Mouse (Mus musculus): Measurements from ENCODE around the gene Mapk6. TPM values are rescaled to one million over a fixed set of nuclear protein-coding genes. Genes with fewer than 3 reads are reported as not detected.

Gene Mapk6
- polyA plus RNA-seq, 1 experiment from 2014 or later, result 48.8 TPM

DNA sequence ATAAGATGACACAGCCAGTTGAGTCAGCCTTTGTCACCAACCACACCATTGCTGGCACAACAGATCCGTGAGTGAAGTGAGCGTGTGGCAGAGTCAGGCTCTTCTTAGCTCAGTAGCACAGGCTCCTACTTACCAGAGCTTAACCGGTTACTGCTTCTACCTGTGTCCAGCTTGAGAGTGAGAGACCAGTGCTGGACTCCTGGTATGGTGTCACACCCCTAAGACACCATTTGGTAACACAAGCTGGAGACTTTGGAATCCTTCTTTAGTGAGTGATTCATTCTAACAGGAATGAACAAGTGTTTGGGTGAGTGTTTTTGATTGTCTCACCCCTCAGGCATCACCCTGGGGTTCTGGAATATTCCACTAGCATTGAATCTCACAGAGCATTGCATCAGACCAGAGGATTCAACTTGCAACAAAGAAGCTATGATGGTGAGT is 12.5 kb upstream of the Mapk6 start:
- Histone ChIP-seq H3K4me1 (no peaks in the 10 kb centered on the region), H3K9me3 (no peaks in the 10 kb centered on the region)

DNA sequence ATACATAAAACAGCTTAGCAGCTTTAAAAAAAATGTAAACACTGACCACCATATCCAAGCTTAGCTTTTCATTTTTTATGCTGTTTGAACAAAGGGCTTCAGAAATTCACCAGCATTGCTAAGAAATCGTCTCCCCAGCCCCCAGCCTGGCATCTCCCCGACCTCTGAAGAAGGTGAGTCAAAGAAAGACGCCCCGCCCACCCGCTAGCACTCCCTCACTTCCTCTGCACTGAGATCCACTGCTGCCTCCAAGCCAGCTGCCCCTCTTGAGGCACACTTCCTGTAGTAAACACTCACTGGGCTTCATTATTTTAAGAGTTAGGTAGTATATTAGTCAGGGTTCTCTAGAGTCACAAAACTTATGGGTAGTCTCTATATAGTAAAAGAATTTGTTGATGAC is 4.4 kb upstream of the Mapk6 start:
- 21% methylated on average over 5 of the region's 5 CpGs for WGBS
- no peaks in the 10 kb centered on the region for H3K27me3 ChIP-seq (replicated peaks)
- H3K4me3 ChIP-seq (replicated peaks), result no peak overlapping the region
- no peak overlapping the region for H3K4me2 ChIP-seq
- H3K4me1 ChIP-seq, result peaks cover 10% of the 10 kb centered on the region; the same call in 1 of the 2 replicates
- ATAC-seq (ENCODE audit: insufficient read depth, low FRiP score, low read depth), result no peak
- H3K9ac ChIP-seq, result no peak overlapping the region
- no peaks in the 10 kb centered on the region for H3K36me3 ChIP-seq
- H3K27ac ChIP-seq, result no peak overlapping the region
- H3K9me3 ChIP-seq, result no peaks in the 10 kb centered on the region

More for the DNA sequence above, 12.5 kb upstream of the Mapk6 start:
- no peaks in the 10 kb centered on the region for H3K27me3 ChIP-seq (replicated peaks)
- no peak for ATAC-seq (ENCODE audit: insufficient read depth, low FRiP score, low read depth)
- no peaks in the 10 kb centered on the region for H3K36me3 ChIP-seq
- H3K4me3 ChIP-seq (replicated peaks), result no peak overlapping the region
- H3K4me2 ChIP-seq, result no peak overlapping the region
- 86% methylated on average over 3 of the region's 3 CpGs for WGBS
- no peak overlapping the region for H3K27ac ChIP-seq
- H3K9ac ChIP-seq, result no peak overlapping the region

DNA sequence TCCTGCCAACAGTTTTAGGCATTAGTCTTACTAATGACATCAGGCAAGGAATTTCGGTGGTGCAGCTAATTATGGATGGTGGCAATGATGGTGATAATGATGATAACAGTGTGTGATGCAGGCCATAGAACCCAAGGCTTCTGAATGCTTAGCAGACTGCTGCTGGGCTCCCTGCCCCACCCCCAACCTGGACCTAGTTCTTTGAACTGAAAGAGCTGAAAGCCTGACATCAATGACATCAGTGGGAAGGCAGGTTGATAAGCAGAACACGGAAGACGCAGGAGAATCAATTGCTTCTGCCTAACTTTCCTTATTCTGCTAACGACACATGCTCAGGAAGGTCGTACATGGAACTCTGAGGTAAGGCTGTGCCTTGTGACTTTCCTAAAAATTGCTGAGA is 3.4 kb upstream of the Mapk6 start:
- H3K9me3 ChIP-seq, result no peaks in the 10 kb centered on the region
- H3K4me1 ChIP-seq, result peaks cover 10% of the 10 kb centered on the region; the same call in 1 of the 2 replicates
- 67% methylated on average over 5 of the region's 5 CpGs for WGBS
- no peaks in the 10 kb centered on the region for H3K36me3 ChIP-seq
- H3K9ac ChIP-seq, result no peak overlapping the region
- H3K4me3 ChIP-seq (replicated peaks), result no peak overlapping the region
- H3K4me2 ChIP-seq, result no peak overlapping the region
- no peaks in the 10 kb centered on the region for H3K27me3 ChIP-seq (replicated peaks)
- no peak overlapping the region for H3K27ac ChIP-seq
- ATAC-seq (ENCODE audit: insufficient read depth, low FRiP score, low read depth), result no peak

DNA sequence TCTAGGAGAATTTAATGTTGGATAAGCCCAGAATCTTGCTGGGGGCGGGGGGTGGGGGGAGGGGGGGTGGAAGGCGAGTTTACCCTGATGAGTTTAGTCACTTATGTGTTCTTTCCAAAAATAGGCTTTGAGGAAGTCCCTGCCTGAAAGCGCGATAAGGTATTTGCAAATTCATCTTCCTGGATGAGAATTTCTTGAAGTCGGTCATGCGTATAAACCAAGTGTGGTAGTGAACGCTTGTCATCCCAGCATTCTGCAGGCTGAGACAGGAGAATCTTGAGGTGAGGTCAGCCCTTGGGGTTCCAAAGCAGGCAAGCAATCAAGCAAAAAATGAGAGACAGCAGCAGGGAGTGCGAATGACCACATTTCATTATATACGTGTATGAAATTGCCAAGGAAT is 1.8 kb upstream of the Mapk6 start:
- Histone ChIP-seq H3K4me3 (replicated peaks) (no peak overlapping the region), H3K4me1 (peaks cover 13% of the 10 kb centered on the region), H3K9me3 (no peaks in the 10 kb centered on the region), H3K4me2 (no peak overlapping the region), H3K27ac (no peak overlapping the region), H3K27me3 (replicated peaks) (no peaks in the 10 kb centered on the region), H3K36me3 (no peaks in the 10 kb centered on the region), H3K9ac (no peak overlapping the region)
- WGBS, result 76% methylated on average over 9 of the region's 9 CpGs
- ATAC-seq (ENCODE audit: insufficient read depth, low FRiP score, low read depth), result no peak

GRCm38 (mm10) chr9:75410868-75411487 is 1.2 kb upstream of the Mapk6 start:
- H3K4me1 ChIP-seq, result peaks cover 13% of the 10 kb centered on the region
- H3K4me2 ChIP-seq, result 0 out of 2 replicates have a peak overlapping the region, but pooled peaks have one; percentile 84
- 75% methylated on average over 6 of the region's 6 CpGs for WGBS
- H3K27me3 ChIP-seq (replicated peaks), result no peaks in the 10 kb centered on the region
- 0 out of 2 replicates have a peak overlapping the region, but pooled peaks have one; percentile 64 for H3K4me3 ChIP-seq (replicated peaks)
- H3K9me3 ChIP-seq, result no peaks in the 10 kb centered on the region
- no peak for ATAC-seq (ENCODE audit: insufficient read depth, low FRiP score, low read depth)
- H3K9ac ChIP-seq, result no peak overlapping the region
- H3K36me3 ChIP-seq, result no peaks in the 10 kb centered on the region
- H3K27ac ChIP-seq, result peak overlapping the region; percentile 96; the same call in 1 of the 2 replicates

DNA sequence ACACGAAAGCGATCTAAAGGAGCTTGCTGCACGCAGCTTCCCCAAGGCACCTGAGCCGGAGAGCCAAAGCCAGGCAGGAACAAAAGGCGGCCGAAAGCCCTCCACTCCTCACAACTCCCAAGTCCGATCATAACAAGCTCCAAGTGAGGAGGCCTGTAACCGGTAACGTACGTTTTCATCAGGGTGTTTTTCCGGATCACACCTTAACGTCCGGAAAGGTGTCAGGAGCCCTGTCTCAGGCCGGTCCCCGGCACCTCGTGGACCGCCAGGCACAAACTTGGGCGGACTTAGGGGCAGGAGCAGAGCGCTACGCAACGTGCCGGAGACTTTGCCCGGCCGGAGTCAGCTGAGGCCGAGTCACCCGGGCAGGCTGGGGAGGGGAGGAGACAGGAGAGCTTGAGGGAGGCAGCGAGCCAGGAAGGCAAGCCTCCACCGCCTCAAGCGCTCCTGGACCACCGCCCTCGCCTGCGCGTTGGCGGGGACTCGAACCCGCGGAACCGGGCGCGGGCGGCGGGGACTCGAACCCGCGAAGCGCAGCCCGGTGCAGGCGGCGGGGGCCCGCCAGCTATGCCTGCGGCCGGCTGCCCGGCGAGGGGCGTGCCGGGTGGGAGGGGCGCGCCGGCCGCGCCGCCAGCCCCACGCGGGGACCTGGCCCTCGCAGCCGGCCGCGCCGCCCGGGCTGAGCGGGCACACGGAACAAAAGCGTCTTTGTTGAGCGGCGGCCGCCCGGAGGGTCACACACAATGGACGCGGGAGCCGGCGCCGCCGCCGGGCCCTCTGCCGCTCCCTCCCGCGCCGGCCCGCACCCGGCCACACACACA is 564 bp downstream of the Mapk6 start:
- Histone ChIP-seq H3K4me1 (peaks cover 11% of the 10 kb centered on the region), H3K9me3 (no peaks in the 10 kb centered on the region), H3K27me3 (replicated peaks) (no peaks in the 10 kb centered on the region), H3K9ac (peak overlapping the region; percentile 67), H3K27ac (peak overlapping the region; percentile 96), H3K4me2 (peak overlapping the region; percentile 84), H3K4me3 (replicated peaks) (peak overlapping the region; percentile 64), H3K36me3 (no peaks in the 10 kb centered on the region)
- WGBS, result under 1% methylated on average over 82 of the region's 90 CpGs
- ATAC-seq (ENCODE audit: insufficient read depth, low FRiP score, low read depth), result peak; percentile 81

GRCm38 (mm10) chr9:75408204-75408826 is 1.5 kb downstream of the Mapk6 start:
- Histone ChIP-seq H3K27ac (peak overlapping the region; percentile 96; the same call in 1 of the 2 replicates), H3K9me3 (no peaks in the 10 kb centered on the region), H3K27me3 (replicated peaks) (no peaks in the 10 kb centered on the region), H3K4me2 (peak overlapping the region; percentile 84), H3K4me3 (replicated peaks) (peak overlapping the region; percentile 64), H3K36me3 (no peaks in the 10 kb centered on the region), H3K9ac (peak overlapping the region; percentile 67; the same call in 1 of the 2 replicates), H3K4me1 (peaks cover 9% of the 10 kb centered on the region)
- no peak for ATAC-seq (ENCODE audit: insufficient read depth, low FRiP score, low read depth)
- 6% methylated on average over 11 of the region's 11 CpGs for WGBS

GRCm38 (mm10) chr9:75407803-75408202 is 2.0 kb downstream of the Mapk6 start:
- Histone ChIP-seq H3K36me3 (no peaks in the 10 kb centered on the region), H3K27me3 (replicated peaks) (no peaks in the 10 kb centered on the region), H3K4me1 (peaks cover 9% of the 10 kb centered on the region), H3K4me3 (replicated peaks) (peak overlapping the region; percentile 23), H3K9me3 (no peaks in the 10 kb centered on the region), H3K27ac (peak overlapping the region; percentile 36; the same call in 1 of the 2 replicates), H3K9ac (no peak overlapping the region), H3K4me2 (peak overlapping the region; percentile 84)
- 9% methylated on average over 10 of the region's 10 CpGs for WGBS
- no peak for ATAC-seq (ENCODE audit: insufficient read depth, low FRiP score, low read depth)

GRCm38 (mm10) chr9:75406121-75406520 is 3.7 kb downstream of the Mapk6 start:
- ATAC-seq (ENCODE audit: insufficient read depth, low FRiP score, low read depth), result no peak
- no peak overlapping the region for H3K4me2 ChIP-seq
- H3K9me3 ChIP-seq, result no peaks in the 10 kb centered on the region

DNA sequence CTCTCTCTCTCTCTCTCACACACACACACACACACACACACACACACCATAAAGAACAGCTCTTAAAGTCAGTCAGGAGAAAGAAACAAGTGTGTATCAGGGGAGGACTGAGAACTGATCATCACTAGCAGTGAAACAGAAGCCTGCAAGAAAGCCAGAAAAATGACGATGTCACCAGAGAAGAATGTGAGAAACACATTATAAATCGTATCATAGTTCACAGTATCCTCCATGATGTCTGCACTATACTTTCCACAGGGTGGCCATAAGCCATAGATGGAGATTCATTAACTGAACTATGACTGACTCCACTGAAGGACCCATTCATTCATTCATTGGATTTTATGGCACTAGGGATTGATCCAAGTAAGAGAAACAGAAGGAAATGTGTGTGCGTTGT is 6.3 kb downstream of the Mapk6 start:
- Histone ChIP-seq H3K9ac (no peak overlapping the region), H3K9me3 (no peaks in the 10 kb centered on the region), H3K4me3 (replicated peaks) (no peak overlapping the region), H3K27me3 (replicated peaks) (no peaks in the 10 kb centered on the region), H3K4me1 (peaks cover 20% of the 10 kb centered on the region), H3K36me3 (no peaks in the 10 kb centered on the region), H3K4me2 (no peak overlapping the region), H3K27ac (no peak overlapping the region)
- ATAC-seq (ENCODE audit: insufficient read depth, low FRiP score, low read depth), result no peak
- WGBS, result 58% methylated on average over 3 of the region's 3 CpGs

More at GRCm38 (mm10) chr9:75406121-75406520, 3.7 kb downstream of the Mapk6 start:
- H3K36me3 ChIP-seq, result no peaks in the 10 kb centered on the region
- H3K27me3 ChIP-seq (replicated peaks), result no peaks in the 10 kb centered on the region
- WGBS, result 83% methylated on average over 2 of the region's 2 CpGs
- H3K27ac ChIP-seq, result no peak overlapping the region
- H3K4me3 ChIP-seq (replicated peaks), result no peak overlapping the region
- peaks cover 20% of the 10 kb centered on the region for H3K4me1 ChIP-seq
- no peak overlapping the region for H3K9ac ChIP-seq

DNA sequence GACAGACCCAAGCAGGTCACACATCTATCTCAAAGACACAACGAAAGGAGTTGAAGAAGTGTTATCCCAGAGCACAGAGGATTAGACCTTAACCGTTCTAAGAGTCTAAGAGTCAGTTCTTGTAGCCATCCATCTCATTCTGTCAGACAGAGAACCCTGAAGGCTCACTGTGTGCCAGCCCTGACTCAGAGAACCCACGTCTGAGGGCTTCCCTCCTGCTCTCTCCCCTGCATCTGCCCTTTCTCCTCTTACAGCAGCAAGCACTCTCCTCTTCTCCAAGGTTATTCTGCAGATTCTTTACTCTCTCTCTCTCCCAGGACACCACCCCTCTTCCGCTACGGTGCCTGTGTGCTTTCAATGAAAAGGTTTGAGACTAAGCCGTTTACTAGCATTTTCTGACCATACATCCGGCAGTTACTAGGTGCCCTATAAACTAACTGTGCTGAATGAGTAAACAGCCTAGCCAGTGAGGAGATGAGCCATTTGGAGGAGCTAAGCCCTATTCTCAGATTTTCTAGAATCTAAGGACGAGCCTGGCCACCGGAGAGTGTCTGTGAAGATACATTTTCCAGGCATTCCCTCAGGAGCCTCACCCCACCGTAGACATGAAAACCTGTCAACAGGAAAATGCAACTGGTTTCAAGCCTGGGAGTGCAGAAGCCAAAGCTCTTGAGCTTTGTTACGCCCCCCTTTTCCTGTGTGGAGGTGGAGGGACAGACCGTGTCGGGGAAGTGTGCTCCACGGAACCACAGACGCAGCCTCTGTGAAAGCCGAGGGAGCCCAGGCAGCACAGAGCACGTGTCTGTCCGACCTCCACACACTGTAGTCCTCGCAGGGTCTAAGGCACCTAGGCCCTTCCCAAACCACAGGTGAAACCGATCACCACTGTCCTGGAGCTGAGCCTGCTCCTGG is 8.0 kb downstream of the Mapk6 start:
- Histone ChIP-seq H3K27ac (no peak overlapping the region), H3K4me2 (no peak overlapping the region)

More for the DNA sequence above, 8.0 kb downstream of the Mapk6 start:
- H3K27me3 ChIP-seq (replicated peaks), result no peaks in the 10 kb centered on the region
- WGBS, result 54% methylated on average over 20 of the region's 20 CpGs
- peaks cover 5% of the 10 kb centered on the region; the same call in 1 of the 2 replicates for H3K36me3 ChIP-seq
- no peak for ATAC-seq (ENCODE audit: insufficient read depth, low FRiP score, low read depth)
- H3K9ac ChIP-seq, result no peak overlapping the region
- no peaks in the 10 kb centered on the region for H3K9me3 ChIP-seq
- H3K4me1 ChIP-seq, result peaks cover 17% of the 10 kb centered on the region
- H3K4me3 ChIP-seq (replicated peaks), result no peak overlapping the region
